Mouse (Mus musculus) hindbrain, embryonic 15.5 days (tissue): ENCODE results near the gene Kidins220. TPM values are rescaled to one million over a fixed set of nuclear protein-coding genes. Genes with fewer than 3 reads are reported as not detected.

ENCODE experiments used
- ATAC-seq: fragments of 200-750 bp; cut with Nextera tagmentation; 2 replicates; pipeline ENCODE4 v1.8.0; 2017; ENCODE audit warnings: low read depth, moderate number of reproducible peaks, moderate TSS enrichment; ENCODE audit not compliant: low FRiP score
- H3K27ac ChIP-seq: fragments of 300-500 bp; sonication (generic); replicated peaks from 2 replicates; pipeline ENCODE4 v1.5.1; 2015; ENCODE audit warnings: mild to moderate bottlenecking, inconsistent platforms
- H3K27me3 ChIP-seq: fragments of 300-500 bp; sonication (generic); 2 replicates; pipeline ENCODE4 v1.6.1; 2015; ENCODE audit warnings: control low read depth, inconsistent platforms
- H3K36me3 ChIP-seq: fragments of 300-500 bp; sonication (generic); 2 replicates; pipeline ENCODE4 v1.6.1; 2015; ENCODE audit warnings: control low read depth, inconsistent platforms
- H3K4me1 ChIP-seq: fragments of 300-500 bp; sonication (generic); replicated peaks from 2 replicates; pipeline ENCODE4 v1.6.1; 2015; ENCODE audit warnings: control low read depth, inconsistent platforms
- H3K4me2 ChIP-seq: fragments of 300-500 bp; sonication (generic); 2 replicates; pipeline ENCODE4 v1.6.1; 2015; ENCODE audit warnings: moderate library complexity, mild to moderate bottlenecking, inconsistent platforms
- H3K4me3 ChIP-seq: fragments of 300-500 bp; sonication (generic); 2 replicates; pipeline ENCODE4 v1.5.1; 2015; ENCODE audit warnings: mild to moderate bottlenecking, inconsistent platforms
- H3K9ac ChIP-seq: fragments of 300-500 bp; sonication (generic); 2 replicates; pipeline ENCODE4 v1.6.1; 2015; ENCODE audit warnings: inconsistent platforms
- H3K9me3 ChIP-seq: fragments of 300-500 bp; sonication (generic); 2 replicates; pipeline ENCODE4 v1.6.1; 2016; ENCODE audit warnings: control low read depth, inconsistent platforms
- WGBS: fragments of 180-500 bp; shearing (Covaris S2); methylation state at CpG from one replicate; pipeline ENCODE4 v1.1.7; 2015; 5-methylcytosine and 5-hydroxymethylcytosine counted together
- polyA plus RNA-seq: library from polyadenylated mRNA; unstranded; fragments of >200 nt; fragmentation: Nextera tagmentation; extraction: Ambion mirVana; gene quantifications from 2 replicates; pipeline ENCODE4 v1.2.1, GENCODE M21; 2015

The Kidins220 gene
- polyA plus RNA-seq, 1 experiment from 2014 or later = 140 TPM

DNA sequence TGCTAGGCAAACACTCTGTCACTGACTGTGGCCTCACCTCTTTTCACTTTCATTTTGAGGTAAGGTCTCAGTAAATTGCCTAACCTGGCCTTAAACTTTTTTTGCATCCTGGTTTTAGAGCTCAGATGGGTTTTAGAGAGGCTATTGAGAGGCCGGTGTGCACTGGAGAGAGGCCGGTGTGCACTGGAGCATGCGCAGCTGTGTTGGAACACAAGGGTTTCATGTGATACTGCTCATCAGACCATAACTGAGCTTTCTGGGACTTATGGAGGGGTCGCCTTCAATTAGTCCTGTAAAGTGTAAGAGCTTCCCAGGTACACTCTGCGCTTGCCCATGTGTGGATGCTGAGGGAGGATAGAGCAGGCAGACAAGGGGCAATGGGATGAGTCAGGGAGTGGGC is 62.5 kb downstream of the Kidins220 start:
- Histone ChIP-seq H3K9ac (no peak overlapping the region), H3K4me2 (no peak overlapping the region), H3K9me3 (no peaks in the 10 kb centered on the region), H3K27me3 (no peaks in the 10 kb centered on the region), H3K27ac (no peak overlapping the region), H3K36me3 (peaks cover 27% of the 10 kb centered on the region), H3K4me3 (no peak overlapping the region), H3K4me1 (peaks cover 25% of the 10 kb centered on the region)
- 0 out of 2 replicates have a peak, but pooled peaks have one; percentile 17 for ATAC-seq
- WGBS = 84% methylated on average over 5 of the region's 5 CpGs

- no peaks in the 10 kb centered on the region for H3K27me3 ChIP-seq
- no peak for ATAC-seq
- 80% methylated on average over 9 of the region's 9 CpGs for WGBS
Observed at GRCm38 (mm10) chr12:25037681-25038472, 63.2 kb downstream of the Kidins220 start.

DNA sequence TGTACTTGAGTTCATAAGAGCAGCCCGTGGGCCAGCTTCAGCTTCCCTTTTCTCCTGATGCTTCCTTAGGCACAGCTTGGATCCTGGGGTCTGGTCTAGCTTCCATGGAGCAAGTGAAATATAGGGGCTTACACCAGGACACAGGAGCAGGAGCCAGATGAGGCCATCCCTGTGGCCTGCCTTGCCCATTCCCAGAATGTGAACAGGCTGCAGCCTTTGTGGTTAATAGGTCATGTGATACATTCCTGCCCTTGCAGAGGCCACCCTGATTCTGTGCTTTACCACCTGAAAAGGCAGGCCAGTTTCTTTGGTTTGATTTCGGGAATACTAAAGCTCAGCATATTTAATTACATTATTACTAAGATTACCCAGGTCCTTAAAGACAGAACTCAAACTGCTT is 69.3 kb downstream of the Kidins220 start:
- H3K4me3 ChIP-seq = no peak overlapping the region
- no peak for ATAC-seq
- no peak overlapping the region for H3K27ac ChIP-seq
- peaks cover 27% of the 10 kb centered on the region for H3K36me3 ChIP-seq
- no peak overlapping the region for H3K9ac ChIP-seq
- H3K4me2 ChIP-seq = no peak overlapping the region
- 96% methylated on average over 2 of the region's 2 CpGs for WGBS
- no peaks in the 10 kb centered on the region for H3K27me3 ChIP-seq
- no peaks in the 10 kb centered on the region for H3K4me1 ChIP-seq
- no peaks in the 10 kb centered on the region for H3K9me3 ChIP-seq

More at GRCm38 (mm10) chr12:25037681-25038472, 63.2 kb downstream of the Kidins220 start:
- no peak overlapping the region for H3K4me3 ChIP-seq
- H3K9me3 ChIP-seq = no peaks in the 10 kb centered on the region
- peaks cover 31% of the 10 kb centered on the region for H3K36me3 ChIP-seq
- H3K4me2 ChIP-seq = no peak overlapping the region
- no peak overlapping the region for H3K27ac ChIP-seq
- no peak overlapping the region for H3K9ac ChIP-seq
- peaks cover 21% of the 10 kb centered on the region for H3K4me1 ChIP-seq

GRCm38 (mm10) chr12:25044579-25044978 is 69.9 kb downstream of the Kidins220 start:
- no peak overlapping the region for H3K27ac ChIP-seq
- H3K4me1 ChIP-seq = no peaks in the 10 kb centered on the region
- no peak overlapping the region for H3K9ac ChIP-seq
- WGBS = 96% methylated on average over 4 of the region's 4 CpGs
- no peaks in the 10 kb centered on the region for H3K27me3 ChIP-seq
- H3K9me3 ChIP-seq = no peaks in the 10 kb centered on the region
- ATAC-seq = no peak
- H3K4me2 ChIP-seq = no peak overlapping the region
- H3K4me3 ChIP-seq = no peak overlapping the region
- peaks cover 27% of the 10 kb centered on the region for H3K36me3 ChIP-seq

- no peaks in the 10 kb centered on the region for H3K4me1 ChIP-seq
- no peaks in the 10 kb centered on the region for H3K9me3 ChIP-seq
- no peak for ATAC-seq
- H3K4me2 ChIP-seq = no peak overlapping the region
- H3K27ac ChIP-seq = no peak overlapping the region
- H3K36me3 ChIP-seq = peaks cover 38% of the 10 kb centered on the region
- H3K4me3 ChIP-seq = no peak overlapping the region
- H3K9ac ChIP-seq = no peak overlapping the region
- WGBS = 63% methylated on average over 5 of the region's 5 CpGs
- H3K27me3 ChIP-seq = no peaks in the 10 kb centered on the region
Observed at GRCm38 (mm10) chr12:25049253-25049652, 74.5 kb downstream of the Kidins220 start.

GRCm38 (mm10) chr12:25054511-25054910 is 79.8 kb downstream of the Kidins220 start:
- Histone ChIP-seq H3K9me3 (no peaks in the 10 kb centered on the region), H3K27me3 (no peaks in the 10 kb centered on the region), H3K9ac (no peak overlapping the region), H3K4me3 (no peak overlapping the region), H3K4me2 (no peak overlapping the region), H3K4me1 (no peaks in the 10 kb centered on the region), H3K36me3 (peaks cover 71% of the 10 kb centered on the region), H3K27ac (no peak overlapping the region)
- ATAC-seq = no peak
- 86% methylated on average over 7 of the region's 7 CpGs for WGBS

- Histone ChIP-seq H3K36me3 (peaks cover 74% of the 10 kb centered on the region), H3K27me3 (no peaks in the 10 kb centered on the region), H3K9me3 (no peaks in the 10 kb centered on the region), H3K4me3 (no peak overlapping the region), H3K27ac (no peak overlapping the region), H3K4me2 (no peak overlapping the region), H3K9ac (no peak overlapping the region), H3K4me1 (no peaks in the 10 kb centered on the region)
- ATAC-seq = no peak
- 65% methylated on average over 4 of the region's 4 CpGs for WGBS
Observed at GRCm38 (mm10) chr12:25054963-25055362, 80.2 kb downstream of the Kidins220 start.

- Histone ChIP-seq H3K9ac (no peak overlapping the region), H3K9me3 (no peaks in the 10 kb centered on the region), H3K4me3 (no peak overlapping the region), H3K27me3 (no peaks in the 10 kb centered on the region), H3K27ac (0 out of 2 replicates have a peak overlapping the region, but pooled peaks have one; percentile 20), H3K36me3 (peaks cover 40% of the 10 kb centered on the region), H3K4me2 (no peak overlapping the region), H3K4me1 (no peaks in the 10 kb centered on the region)
- 68% methylated on average over 9 of the region's 9 CpGs for WGBS
- peak; percentile 28; the same call in 1 of the 2 replicates for ATAC-seq
Observed at GRCm38 (mm10) chr12:25059487-25060200, 84.9 kb downstream of the Kidins220 start.

DNA sequence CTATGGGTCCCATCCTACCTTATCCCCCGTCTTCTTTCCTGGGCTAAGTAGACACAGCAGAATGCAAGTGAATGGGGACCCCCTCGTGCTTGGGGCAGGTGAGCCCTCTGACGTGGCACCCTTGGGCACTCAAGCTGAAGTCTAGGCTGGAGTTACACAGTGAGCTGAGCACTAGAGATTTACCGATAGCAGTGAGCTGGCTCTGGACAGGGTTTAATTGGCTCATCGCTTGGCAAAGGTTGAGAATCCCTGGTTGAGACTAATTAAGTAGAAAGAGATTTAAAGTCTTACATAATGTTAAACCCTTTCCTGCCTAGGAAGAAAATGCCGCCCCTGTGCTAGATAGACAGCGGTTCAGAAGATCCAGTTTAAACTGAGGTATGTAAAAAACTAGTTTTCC is 86.2 kb downstream of the Kidins220 start:
- no peaks in the 10 kb centered on the region for H3K27me3 ChIP-seq
- H3K9me3 ChIP-seq = no peaks in the 10 kb centered on the region
- no peaks in the 10 kb centered on the region for H3K4me1 ChIP-seq
- no peak overlapping the region for H3K4me3 ChIP-seq
- H3K4me2 ChIP-seq = no peak overlapping the region
- peaks cover 35% of the 10 kb centered on the region for H3K36me3 ChIP-seq
- H3K27ac ChIP-seq = no peak overlapping the region
- WGBS = 71% methylated on average over 7 of the region's 7 CpGs
- ATAC-seq = no peak
- no peak overlapping the region for H3K9ac ChIP-seq

DNA sequence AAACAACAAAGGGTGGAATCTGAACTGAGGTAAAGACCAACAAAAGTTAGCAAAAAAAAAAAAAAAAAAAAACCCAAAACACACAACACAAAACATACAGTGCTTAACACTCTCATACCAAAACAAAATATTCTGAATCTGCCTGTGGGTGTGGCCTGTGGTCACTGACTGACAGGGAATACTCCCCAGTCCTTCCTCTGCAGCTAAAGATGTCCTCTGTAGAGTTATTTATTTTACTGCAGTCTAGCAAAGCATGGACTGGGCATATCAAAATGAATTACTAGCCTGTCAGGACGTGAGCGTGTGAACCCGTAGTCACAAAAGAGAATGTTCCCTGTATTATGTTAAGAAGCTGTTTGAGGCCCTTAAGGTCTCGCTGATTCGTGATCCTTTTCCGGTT is 87.5 kb downstream of the Kidins220 start:
- Histone ChIP-seq H3K9me3 (no peaks in the 10 kb centered on the region), H3K4me3 (no peak overlapping the region), H3K36me3 (peaks cover 25% of the 10 kb centered on the region), H3K27ac (no peak overlapping the region), H3K9ac (no peak overlapping the region), H3K27me3 (no peaks in the 10 kb centered on the region), H3K4me2 (no peak overlapping the region), H3K4me1 (no peaks in the 10 kb centered on the region)
- ATAC-seq = no peak
- 65% methylated on average over 6 of the region's 6 CpGs for WGBS

DNA sequence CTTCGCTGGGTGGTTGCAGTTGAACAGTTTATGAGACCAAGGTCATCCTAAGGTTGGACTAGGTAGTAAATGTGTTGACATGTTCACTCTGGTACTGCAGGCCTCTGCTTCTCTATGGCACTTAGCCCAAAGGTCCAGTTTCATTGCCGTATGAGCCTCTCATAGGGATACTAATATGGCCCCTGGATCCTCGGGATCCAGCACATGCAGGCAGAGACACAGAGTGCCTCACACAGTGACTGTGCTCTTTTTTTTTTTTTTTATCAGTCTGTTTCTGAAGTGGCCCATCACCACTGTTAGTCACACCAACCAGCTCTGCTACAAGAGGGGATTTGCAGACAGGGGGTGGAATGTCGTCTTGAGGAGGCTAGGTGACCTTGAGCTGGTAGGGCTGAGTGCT is 98.6 kb downstream of the Kidins220 start:
- no peaks in the 10 kb centered on the region for H3K9me3 ChIP-seq
- WGBS = 90% methylated on average over 4 of the region's 4 CpGs
- H3K9ac ChIP-seq = no peak overlapping the region
- H3K27ac ChIP-seq = no peak overlapping the region
- H3K4me2 ChIP-seq = no peak overlapping the region
- H3K4me1 ChIP-seq = no peaks in the 10 kb centered on the region
- no peaks in the 10 kb centered on the region for H3K27me3 ChIP-seq
- ATAC-seq = no peak
- no peaks in the 10 kb centered on the region for H3K36me3 ChIP-seq
- H3K4me3 ChIP-seq = no peak overlapping the region

DNA sequence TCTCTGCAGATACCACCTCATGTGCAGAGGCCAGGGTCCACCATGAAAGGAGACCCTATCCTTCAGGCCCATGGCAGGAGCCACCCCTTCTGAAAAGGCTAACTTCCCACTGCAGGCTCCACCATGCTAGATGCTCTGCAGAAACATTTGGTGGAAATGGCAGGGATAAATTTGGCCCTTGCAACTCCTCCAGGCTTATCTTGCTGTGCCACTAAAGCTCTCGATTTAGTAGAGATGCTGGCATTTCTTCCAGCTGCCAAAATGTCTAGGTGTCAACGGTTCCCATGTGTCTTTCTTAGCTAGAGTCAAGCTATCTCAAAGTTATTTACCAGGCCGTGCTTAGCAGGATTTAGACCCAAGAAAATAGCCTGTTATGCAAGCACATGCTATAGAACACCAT is 99.6 kb downstream of the Kidins220 start:
- no peaks in the 10 kb centered on the region for H3K27me3 ChIP-seq
- no peak overlapping the region for H3K9ac ChIP-seq
- H3K4me2 ChIP-seq = no peak overlapping the region
- no peaks in the 10 kb centered on the region for H3K4me1 ChIP-seq
- no peaks in the 10 kb centered on the region for H3K9me3 ChIP-seq
- 94% methylated on average over 3 of the region's 3 CpGs for WGBS
- ATAC-seq = no peak
- H3K27ac ChIP-seq = no peak overlapping the region
- H3K4me3 ChIP-seq = no peak overlapping the region
- H3K36me3 ChIP-seq = no peaks in the 10 kb centered on the region
